Mouse (Mus musculus) liver, postnatal 0 days (tissue): ENCODE data around the gene Ntm. TPM values are rescaled to one million over a fixed set of nuclear protein-coding genes. Genes with fewer than 3 reads are reported as not detected.

Experiments
- ATAC-seq: fragments of 200-750 bp; cut with Nextera tagmentation; 2 replicates; pipeline ENCODE4 v1.8.0; 2017; ENCODE audit warnings: mild to moderate bottlenecking, moderate library complexity
- DNase-seq: peaks from one replicate; pipeline ENCODE4 v3.0.0-alpha.2; 2016
- H3K27ac ChIP-seq: fragments of 300-500 bp; sonication (generic); 2 replicates; pipeline ENCODE4 v1.5.1; 2014; ENCODE audit warnings: antibody characterized with exemption, moderate library complexity, mild to moderate bottlenecking, low read depth
- H3K27me3 ChIP-seq: fragments of 300-500 bp; sonication (generic); 2 replicates; pipeline ENCODE4 v1.6.1; 2014; ENCODE audit warnings: low read length, control low read depth, mixed read lengths; ENCODE audit not compliant: insufficient read depth
- H3K36me3 ChIP-seq: fragments of 300-500 bp; sonication (generic); replicated peaks from 2 replicates; pipeline ENCODE4 v1.6.1; 2014; ENCODE audit warnings: mild to moderate bottlenecking, control low read depth, low read length, moderate library complexity, mixed read lengths; ENCODE audit not compliant: insufficient read depth
- H3K4me1 ChIP-seq: fragments of 300-500 bp; sonication (generic); 2 replicates; pipeline ENCODE4 v1.6.1; 2014; ENCODE audit warnings: antibody characterized with exemption, mild to moderate bottlenecking, control low read depth; ENCODE audit not compliant: insufficient read depth
- H3K4me2 ChIP-seq: fragments of 300-500 bp; sonication (generic); 2 replicates; pipeline ENCODE4 v1.6.1; 2014; ENCODE audit warnings: low read depth, mild to moderate bottlenecking, low read length, moderate library complexity, mixed read lengths
- H3K4me3 ChIP-seq: fragments of 300-500 bp; sonication (generic); 2 replicates; pipeline ENCODE4 v1.5.1; 2014; ENCODE audit warnings: low read depth, low read length
- H3K9ac ChIP-seq: fragments of 300-500 bp; sonication (generic); replicated peaks from 2 replicates; pipeline ENCODE4 v1.6.1; 2014; ENCODE audit warnings: mild to moderate bottlenecking, moderate library complexity
- H3K9me3 ChIP-seq: fragments of 300-500 bp; sonication (generic); 2 replicates; pipeline ENCODE4 v1.6.1; 2016; ENCODE audit warnings: mild to moderate bottlenecking, control low read depth, low read length, mixed read lengths
- CTCF ChIP-seq: sonication (generic); IDR thresholded peaks from 2 replicates; pipeline ENCODE4 v1.5.1; 2016; ENCODE audit warnings: antibody characterized with exemption, low read depth
- EP300 ChIP-seq: IDR thresholded peaks from 2 replicates; pipeline ENCODE4 v1.6.1; 2016; ENCODE audit warnings: antibody characterized with exemption, low read depth, mild to moderate bottlenecking
- WGBS: fragments of 180-500 bp; shearing (Covaris S2); extraction: QIAGEN DNeasy Blood & Tissue Kit; methylation state at CpG from one replicate; pipeline ENCODE4 v1.1.7; 2014; ENCODE audit not compliant: insufficient replicate concordance; 5-methylcytosine and 5-hydroxymethylcytosine counted together
- polyA plus RNA-seq: library from polyadenylated mRNA; unstranded; fragments of >200 nt; fragmentation: Nextera tagmentation; extraction: Ambion mirVana; gene quantifications from 2 replicates; pipeline ENCODE4 v1.2.1, GENCODE M21; 2015

The Ntm gene
- polyA plus RNA-seq, 1 experiment from 2014 or later, result 1.00 TPM

GRCm38 (mm10) chr9:29013881-29014280, 949.1 kb downstream of the Ntm start:
- Histone ChIP-seq H3K4me3 (no peak overlapping the region), H3K9ac (no peak overlapping the region), H3K27ac (no peak overlapping the region), H3K4me1 (no peaks in the 10 kb centered on the region), H3K9me3 (no peaks in the 10 kb centered on the region), H3K4me2 (no peak overlapping the region), H3K36me3 (no peaks in the 10 kb centered on the region), H3K27me3 (no peaks in the 10 kb centered on the region)
- 88% methylated on average over 17 of the region's 17 CpGs for WGBS
- ATAC-seq (no peak), DNase-seq (no peak)
- TF ChIP-seq CTCF (no peak), EP300 (no peak)

GRCm38 (mm10) chr9:29012541-29012940, 950.4 kb downstream of the Ntm start:
- H3K9ac ChIP-seq, result no peak overlapping the region
- DNase-seq (no peak), ATAC-seq (no peak)
- H3K27ac ChIP-seq, result no peak overlapping the region
- no peaks in the 10 kb centered on the region for H3K36me3 ChIP-seq
- no peak overlapping the region for H3K4me2 ChIP-seq
- H3K27me3 ChIP-seq, result no peaks in the 10 kb centered on the region
- TF ChIP-seq EP300, result no peak
- no peak for TF ChIP-seq CTCF
- no peak overlapping the region for H3K4me3 ChIP-seq
- 81% methylated on average over 6 of the region's 6 CpGs for WGBS
- no peaks in the 10 kb centered on the region for H3K9me3 ChIP-seq
- H3K4me1 ChIP-seq, result no peaks in the 10 kb centered on the region

GRCm38 (mm10) chr9:29011476-29011875, 951.5 kb downstream of the Ntm start:
- Histone ChIP-seq H3K9me3 (no peaks in the 10 kb centered on the region), H3K27me3 (no peaks in the 10 kb centered on the region), H3K4me3 (no peak overlapping the region), H3K9ac (no peak overlapping the region), H3K4me2 (no peak overlapping the region), H3K27ac (no peak overlapping the region), H3K4me1 (no peaks in the 10 kb centered on the region), H3K36me3 (no peaks in the 10 kb centered on the region)
- no peak for ATAC-seq
- WGBS, result 53% methylated on average over 3 of the region's 3 CpGs
- TF ChIP-seq EP300, result no peak
- no peak for TF ChIP-seq CTCF
- DNase-seq, result no peak

GRCm38 (mm10) chr9:29004534-29004933, 958.4 kb downstream of the Ntm start:
- TF ChIP-seq CTCF, result no peak
- no peak for TF ChIP-seq EP300
- ATAC-seq, result no peak
- Histone ChIP-seq H3K9me3 (no peaks in the 10 kb centered on the region), H3K36me3 (no peaks in the 10 kb centered on the region), H3K4me1 (no peaks in the 10 kb centered on the region), H3K4me2 (no peak overlapping the region), H3K27ac (no peak overlapping the region), H3K27me3 (no peaks in the 10 kb centered on the region), H3K4me3 (no peak overlapping the region), H3K9ac (no peak overlapping the region)
- DNase-seq, result no peak
- WGBS, result 76% methylated on average over 7 of the region's 7 CpGs

GRCm38 (mm10) chr9:28999951-29000351, 963.0 kb downstream of the Ntm start:
- no peak overlapping the region for H3K4me2 ChIP-seq
- 40% methylated on average over 4 of the region's 4 CpGs for WGBS
- no peaks in the 10 kb centered on the region for H3K27me3 ChIP-seq
- TF ChIP-seq EP300 (no peak), CTCF (no peak)
- ATAC-seq (no peak), DNase-seq (no peak)
- H3K4me3 ChIP-seq, result no peak overlapping the region
- no peak overlapping the region for H3K9ac ChIP-seq
- H3K36me3 ChIP-seq, result no peaks in the 10 kb centered on the region
- no peak overlapping the region for H3K27ac ChIP-seq
- H3K9me3 ChIP-seq, result no peaks in the 10 kb centered on the region
- H3K4me1 ChIP-seq, result no peaks in the 10 kb centered on the region

DNA sequence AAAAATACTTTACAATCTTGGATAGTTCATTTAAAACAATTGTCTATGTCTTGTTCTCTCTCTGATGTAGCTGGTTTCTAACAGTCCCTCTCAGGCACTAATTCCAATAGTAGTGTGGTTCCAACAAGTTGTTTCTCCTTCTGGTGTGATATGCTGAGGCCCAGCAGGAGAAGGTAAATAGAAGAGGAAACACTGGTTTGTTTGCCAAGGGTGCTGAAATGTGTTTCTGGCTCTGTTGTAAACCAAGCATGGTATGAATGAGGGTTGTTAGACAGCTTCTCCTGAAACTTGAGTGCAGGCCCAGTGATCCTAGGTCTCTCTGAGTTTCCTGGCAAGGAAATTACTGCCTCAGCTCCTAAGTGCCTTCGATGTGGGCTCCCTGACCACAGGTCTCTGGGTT, 985.7 kb downstream of the Ntm start:
- DNase-seq (no peak), ATAC-seq (no peak)
- TF ChIP-seq CTCF, result no peak
- no peak for TF ChIP-seq EP300
- no peaks in the 10 kb centered on the region for H3K27me3 ChIP-seq
- no peak overlapping the region for H3K9ac ChIP-seq
- H3K9me3 ChIP-seq, result no peaks in the 10 kb centered on the region
- no peaks in the 10 kb centered on the region for H3K36me3 ChIP-seq
- no peaks in the 10 kb centered on the region for H3K4me1 ChIP-seq
- 50% methylated on average over 1 of the region's 1 CpGs for WGBS
- H3K4me3 ChIP-seq, result no peak overlapping the region
- no peak overlapping the region for H3K4me2 ChIP-seq
- H3K27ac ChIP-seq, result no peak overlapping the region

- Histone ChIP-seq H3K9ac (no peak overlapping the region), H3K27ac (no peak overlapping the region), H3K4me3 (no peak overlapping the region), H3K36me3 (no peaks in the 10 kb centered on the region), H3K4me2 (no peak overlapping the region), H3K27me3 (no peaks in the 10 kb centered on the region), H3K4me1 (no peaks in the 10 kb centered on the region), H3K9me3 (no peaks in the 10 kb centered on the region)
- WGBS, result 64% methylated on average over 1 of the region's 1 CpGs
- no peak for TF ChIP-seq CTCF
- TF ChIP-seq EP300, result no peak
- no peak for ATAC-seq
- no peak for DNase-seq
Observed at GRCm38 (mm10) chr9:28969455-28969854, 993.5 kb downstream of the Ntm start.
